Mouse (Mus musculus) liver, embryonic 16.5 days (tissue): Measurements from ENCODE around the gene Gm17949. TPM values are rescaled to one million over a fixed set of nuclear protein-coding genes. Genes with fewer than 3 reads are reported as not detected.

Experiments used
- ATAC-seq: fragments of 200-750 bp; cut with Nextera tagmentation; 2 replicates; pipeline ENCODE4 v1.8.0; 2017; ENCODE audit warnings: low read depth, mild to moderate bottlenecking, moderate number of reproducible peaks, moderate library complexity
- H3K27ac ChIP-seq: fragments of 300-500 bp; sonication (generic); 2 replicates; pipeline ENCODE4 v1.5.1; 2014; ENCODE audit warnings: mild to moderate bottlenecking, low read length
- H3K27me3 ChIP-seq: fragments of 300-500 bp; sonication (generic); 2 replicates; pipeline ENCODE4 v1.6.1; 2014; ENCODE audit warnings: low read depth, low read length, mixed read lengths; ENCODE audit not compliant: control insufficient read depth, insufficient read depth
- H3K36me3 ChIP-seq: fragments of 300-500 bp; sonication (generic); 2 replicates; pipeline ENCODE4 v1.6.1; 2014; ENCODE audit warnings: mild to moderate bottlenecking; ENCODE audit not compliant: control insufficient read depth, insufficient read depth
- H3K4me1 ChIP-seq: fragments of 300-500 bp; sonication (generic); 2 replicates; pipeline ENCODE4 v1.6.1; 2014; ENCODE audit warnings: low read depth, low read length, mixed read lengths; ENCODE audit not compliant: control insufficient read depth
- H3K4me2 ChIP-seq: fragments of 300-500 bp; sonication (generic); 2 replicates; pipeline ENCODE4 v1.6.1; 2014; ENCODE audit warnings: low read depth, low read length, mixed read lengths
- H3K4me3 ChIP-seq: fragments of 300-500 bp; sonication (generic); 2 replicates; pipeline ENCODE4 v1.5.1; 2014; ENCODE audit warnings: low read depth, mild to moderate bottlenecking, low read length
- H3K9ac ChIP-seq: fragments of 300-500 bp; sonication (generic); 2 replicates; pipeline ENCODE4 v1.6.1; 2014; ENCODE audit warnings: low read depth, low read length
- H3K9me3 ChIP-seq: fragments of 300-500 bp; sonication (generic); replicated peaks from 2 replicates; pipeline ENCODE4 v1.6.1; 2016; ENCODE audit warnings: low read length; ENCODE audit not compliant: control insufficient read depth
- WGBS: fragments of 180-500 bp; shearing (Covaris S2); extraction: QIAGEN DNeasy Blood & Tissue Kit; methylation state at CpG from one replicate; pipeline ENCODE4 v1.1.7; 2014; ENCODE audit not compliant: insufficient replicate concordance; 5-methylcytosine and 5-hydroxymethylcytosine counted together
- polyA plus RNA-seq: library from polyadenylated mRNA; unstranded; fragments of >200 nt; fragmentation: Nextera tagmentation; extraction: Ambion mirVana; gene quantifications from 2 replicates; pipeline ENCODE4 v1.2.1, GENCODE M21; 2015

Gene Gm17949
- polyA plus RNA-seq, 1 experiment from 2014 or later, result 0.21 TPM

DNA sequence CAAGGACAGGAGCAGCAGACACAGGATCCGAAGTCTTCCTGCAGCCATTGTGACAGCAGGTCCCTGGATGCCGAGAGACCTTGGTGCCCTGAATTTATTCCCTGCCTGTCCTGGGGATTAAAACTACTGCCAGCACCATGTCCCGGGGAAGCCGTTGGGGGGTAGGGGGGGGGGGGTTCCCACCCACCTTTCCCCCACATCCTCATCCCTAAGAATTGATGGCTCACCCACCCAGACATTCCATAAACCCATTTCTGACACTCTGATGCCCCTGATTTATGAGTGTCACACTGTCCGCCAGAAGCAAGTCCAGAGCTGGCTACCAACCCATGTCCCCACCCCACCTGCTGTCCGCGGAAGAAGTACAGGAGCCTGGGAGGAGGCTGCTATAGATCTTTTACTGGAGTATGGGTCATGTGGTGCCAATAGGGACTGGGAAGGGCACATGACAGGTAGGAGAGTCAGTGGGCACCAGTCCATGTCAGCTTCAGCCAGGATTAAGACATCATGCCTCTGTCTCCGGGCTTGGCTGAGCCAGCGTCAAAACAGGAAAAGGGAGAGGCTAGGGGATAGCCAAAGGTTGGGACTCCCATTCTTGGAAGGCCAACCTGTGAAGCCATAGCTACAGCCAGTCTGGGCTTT is 11.2 kb upstream of the Gm17949 start, which contains the start of gene Pspn:
Gene Pspn (minus strand): TSS at position 51 of the 642 bp plus-strand sequence.
- Histone ChIP-seq H3K4me2 (no peak within 1 kb of the TSS), H3K36me3 (peaks cover 28% of the 10 kb centered on the region), H3K27me3 (no peaks in the 10 kb centered on the region), H3K27ac (no peak within 1 kb of the TSS), H3K9me3 (no peaks in the 10 kb centered on the region), H3K4me3 (no peak within 1 kb of the TSS), H3K9ac (no peak within 1 kb of the TSS), H3K4me1 (peaks cover 24% of the 10 kb centered on the region)
- ATAC-seq, result no peak
- 77% methylated on average over 9 of the region's 9 CpGs for WGBS

GRCm38 (mm10) chr17:57001228-57001627 is 10.0 kb upstream of the Gm17949 start:
- H3K4me2 ChIP-seq, result no peak overlapping the region
- no peak overlapping the region for H3K4me3 ChIP-seq
- H3K27ac ChIP-seq, result no peak overlapping the region
- H3K36me3 ChIP-seq, result peaks cover 32% of the 10 kb centered on the region
- peaks cover 24% of the 10 kb centered on the region for H3K4me1 ChIP-seq
- no peaks in the 10 kb centered on the region for H3K9me3 ChIP-seq
- WGBS, result 55% methylated on average over 8 of the region's 8 CpGs
- no peaks in the 10 kb centered on the region for H3K27me3 ChIP-seq
- no peak for ATAC-seq
- no peak overlapping the region for H3K9ac ChIP-seq

DNA sequence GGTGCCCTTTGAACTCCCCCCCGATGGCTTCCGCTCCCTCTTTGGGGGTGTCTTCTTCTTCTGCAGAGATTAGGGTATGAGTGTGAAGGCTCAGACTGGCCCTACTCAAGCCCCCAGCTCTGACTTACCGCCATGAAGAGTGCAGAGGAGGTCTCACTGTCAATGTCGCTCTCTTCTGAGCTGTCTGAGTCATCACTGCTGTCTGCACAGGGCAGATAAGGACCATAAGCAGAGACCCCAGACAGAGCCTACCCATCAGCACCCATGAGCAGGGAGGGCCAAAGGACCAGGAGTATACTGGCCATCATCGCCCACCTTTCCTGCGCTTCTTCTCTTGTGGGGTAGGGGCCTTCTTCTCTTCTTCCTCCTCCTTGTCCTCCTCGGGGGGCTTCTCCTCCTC is 7.3 kb upstream of the Gm17949 start:
- Histone ChIP-seq H3K4me2 (no peak overlapping the region), H3K4me3 (no peak overlapping the region), H3K9ac (no peak overlapping the region), H3K4me1 (peaks cover 16% of the 10 kb centered on the region), H3K9me3 (no peaks in the 10 kb centered on the region), H3K27me3 (no peaks in the 10 kb centered on the region), H3K27ac (no peak overlapping the region), H3K36me3 (peaks cover 50% of the 10 kb centered on the region)
- 53% methylated on average over 7 of the region's 7 CpGs for WGBS
- ATAC-seq, result peak; percentile 69

GRCm38 (mm10) chr17:57007137-57007905 is 3.9 kb upstream of the Gm17949 start:
- H3K9me3 ChIP-seq, result no peaks in the 10 kb centered on the region
- no peaks in the 10 kb centered on the region for H3K27me3 ChIP-seq
- peaks cover 50% of the 10 kb centered on the region for H3K36me3 ChIP-seq
- WGBS, result 83% methylated on average over 13 of the region's 13 CpGs
- ATAC-seq, result no peak
- no peak overlapping the region for H3K9ac ChIP-seq
- no peak overlapping the region for H3K27ac ChIP-seq
- H3K4me2 ChIP-seq, result no peak overlapping the region
- H3K4me1 ChIP-seq, result peaks cover 30% of the 10 kb centered on the region
- H3K4me3 ChIP-seq, result no peak overlapping the region

- no peaks in the 10 kb centered on the region for H3K27me3 ChIP-seq
- ATAC-seq, result peak; percentile 48
- no peaks in the 10 kb centered on the region for H3K9me3 ChIP-seq
- peaks cover 22% of the 10 kb centered on the region for H3K36me3 ChIP-seq
- peak overlapping the region; percentile 82 for H3K4me2 ChIP-seq
- H3K27ac ChIP-seq, result peak overlapping the region; percentile 73
- peaks cover 21% of the 10 kb centered on the region for H3K4me1 ChIP-seq
- H3K4me3 ChIP-seq, result peak overlapping the region; percentile 68
- peak overlapping the region; percentile 84 for H3K9ac ChIP-seq
- 0% methylated on average over 19 of the region's 19 CpGs for WGBS
Observed at GRCm38 (mm10) chr17:57010911-57011235, 396 bp upstream of the Gm17949 start.

- Histone ChIP-seq H3K4me1 (peaks cover 21% of the 10 kb centered on the region), H3K4me2 (peak overlapping the region; percentile 82), H3K9me3 (no peaks in the 10 kb centered on the region), H3K27ac (peak overlapping the region; percentile 74), H3K27me3 (no peaks in the 10 kb centered on the region), H3K36me3 (peaks cover 10% of the 10 kb centered on the region), H3K4me3 (peak overlapping the region; percentile 68), H3K9ac (no peak overlapping the region)
- ATAC-seq, result no peak
- WGBS, result 67% methylated on average over 13 of the region's 13 CpGs
Observed at GRCm38 (mm10) chr17:57012245-57012795, 1.1 kb downstream of the Gm17949 start.

DNA sequence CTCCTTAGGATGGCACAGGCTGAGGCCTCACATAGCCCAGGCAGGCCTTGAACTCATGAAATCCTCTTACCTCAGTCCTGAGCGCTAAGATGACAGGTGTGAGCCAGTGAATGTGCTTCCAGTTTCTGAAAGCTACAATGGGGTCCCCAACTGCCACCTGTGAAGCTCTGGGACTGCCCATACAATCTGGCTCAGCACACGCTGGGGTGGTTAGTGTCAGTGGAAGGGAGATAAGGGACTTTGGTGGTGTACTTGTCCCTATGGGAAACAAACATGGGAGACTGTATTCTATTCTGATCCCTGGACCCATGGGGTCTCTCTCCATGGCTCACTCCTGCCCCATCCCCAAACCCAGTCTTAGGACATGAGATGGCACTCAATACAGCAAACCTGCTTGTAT is 8.4 kb downstream of the Gm17949 start:
- 0 out of 2 replicates have a peak overlapping the region, but pooled peaks have one; percentile 7 for H3K4me2 ChIP-seq
- ATAC-seq, result peak; percentile 82
- peaks cover 34% of the 10 kb centered on the region for H3K4me1 ChIP-seq
- no peaks in the 10 kb centered on the region for H3K9me3 ChIP-seq
- peaks cover 32% of the 10 kb centered on the region for H3K36me3 ChIP-seq
- no peak overlapping the region for H3K4me3 ChIP-seq
- H3K27me3 ChIP-seq, result no peaks in the 10 kb centered on the region
- peak overlapping the region; percentile 51 for H3K27ac ChIP-seq
- 0 out of 2 replicates have a peak overlapping the region, but pooled peaks have one; percentile 4 for H3K9ac ChIP-seq
- WGBS, result 28% methylated on average over 2 of the region's 2 CpGs

GRCm38 (mm10) chr17:57020960-57021359 is 9.7 kb downstream of the Gm17949 start:
- no peaks in the 10 kb centered on the region for H3K27me3 ChIP-seq
- peak; percentile 52 for ATAC-seq
- H3K36me3 ChIP-seq, result peaks cover 45% of the 10 kb centered on the region
- 29% methylated on average over 5 of the region's 5 CpGs for WGBS
- peak overlapping the region; percentile 51 for H3K27ac ChIP-seq
- H3K9ac ChIP-seq, result no peak overlapping the region
- H3K4me3 ChIP-seq, result no peak overlapping the region
- H3K4me2 ChIP-seq, result no peak overlapping the region
- peaks cover 34% of the 10 kb centered on the region for H3K4me1 ChIP-seq
- H3K9me3 ChIP-seq, result no peaks in the 10 kb centered on the region

DNA sequence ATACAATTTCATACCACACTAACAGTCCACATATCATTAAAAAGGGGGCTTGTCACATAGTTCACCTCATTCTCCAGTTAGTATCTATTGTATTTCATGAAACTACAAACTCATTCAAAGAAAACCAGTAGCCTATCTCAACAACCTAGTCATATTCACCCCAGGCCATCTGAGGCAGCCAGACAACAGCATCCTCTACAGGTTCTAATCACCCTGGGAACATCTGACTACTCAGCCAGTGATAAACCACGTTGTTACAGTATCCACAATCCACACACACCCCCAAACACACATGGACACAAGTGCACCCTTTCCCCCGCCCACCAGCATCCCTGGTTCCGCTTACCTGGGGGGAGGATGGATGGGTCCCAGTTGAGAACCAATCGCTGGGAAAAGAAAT is 16.2 kb downstream of the Gm17949 start:
- H3K36me3 ChIP-seq, result peaks cover 61% of the 10 kb centered on the region
- WGBS, result 67% methylated on average over 4 of the region's 4 CpGs
- ATAC-seq, result no peak
- H3K9me3 ChIP-seq, result no peaks in the 10 kb centered on the region
- H3K4me3 ChIP-seq, result no peak overlapping the region
- H3K4me2 ChIP-seq, result no peak overlapping the region
- no peaks in the 10 kb centered on the region for H3K27me3 ChIP-seq
- no peak overlapping the region for H3K9ac ChIP-seq
- H3K27ac ChIP-seq, result no peak overlapping the region
- peaks cover 42% of the 10 kb centered on the region for H3K4me1 ChIP-seq
